Mouse (Mus musculus): ENCODE measurements around the gene Xpo6. TPM values are rescaled to one million over a fixed set of nuclear protein-coding genes. Genes with fewer than 3 reads are reported as not detected.

The Xpo6 gene
- total RNA-seq, 2 experiments from 2014 or later: 11.7 to 17.1 TPM

DNA sequence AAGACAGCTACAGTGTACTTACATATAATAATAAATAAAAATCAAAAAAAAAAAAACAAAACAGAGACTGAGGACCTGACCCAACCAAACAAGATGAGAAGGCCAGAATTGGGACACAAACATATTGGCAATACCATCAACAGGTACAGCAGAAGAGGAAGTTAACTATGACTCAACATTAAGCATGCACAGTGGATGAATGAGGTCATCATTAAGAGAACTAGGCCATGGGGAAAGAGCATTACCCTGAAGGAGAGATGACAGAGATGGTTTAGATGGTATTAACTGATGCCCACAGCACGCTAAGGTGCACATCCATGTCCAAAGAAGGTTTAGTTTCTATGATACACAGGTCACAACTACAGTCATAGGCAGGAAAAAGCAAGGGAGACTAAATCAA is 6.1 kb downstream of the Xpo6 start:
- no peak for DNase-seq

DNA sequence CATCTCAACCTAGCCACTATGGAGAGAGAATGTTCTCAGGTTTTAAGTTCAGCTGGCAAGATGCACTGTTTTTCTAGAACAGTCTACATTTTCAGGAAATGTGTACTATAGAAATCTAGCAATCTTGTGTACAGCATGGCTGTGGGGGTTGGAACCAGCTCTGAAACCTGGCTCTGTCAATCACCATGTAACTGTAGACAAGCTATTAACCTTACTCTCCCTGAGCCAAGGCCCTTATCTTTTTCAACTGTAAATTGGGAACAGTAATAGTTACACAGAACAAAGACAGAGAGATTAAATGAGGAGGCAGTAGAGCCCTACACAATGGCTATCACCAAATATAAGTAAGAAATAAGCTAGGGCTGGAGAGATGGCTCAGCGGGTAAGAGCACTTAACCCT is 8.8 kb downstream of the Xpo6 start:
- DNase-seq: no peak

DNA sequence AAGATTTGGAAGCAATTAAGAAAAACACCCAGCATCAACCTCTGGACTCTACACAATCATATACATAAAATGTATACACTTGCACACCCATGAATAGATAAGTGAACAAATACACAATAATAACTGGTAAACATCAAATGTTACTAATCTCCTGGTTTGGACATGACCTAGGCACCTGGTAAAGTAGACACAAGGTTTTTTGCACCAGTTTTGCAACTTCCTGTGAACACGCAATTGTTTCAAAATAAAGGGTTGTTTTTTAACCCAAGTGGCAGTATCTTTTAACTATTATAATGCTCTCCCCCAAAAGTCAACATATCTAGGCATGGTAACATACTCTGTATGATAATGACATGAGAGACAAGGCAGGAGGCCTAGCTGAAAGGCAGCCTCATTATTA is 10.8 kb downstream of the Xpo6 start:
- DNase-seq: no peak

DNA sequence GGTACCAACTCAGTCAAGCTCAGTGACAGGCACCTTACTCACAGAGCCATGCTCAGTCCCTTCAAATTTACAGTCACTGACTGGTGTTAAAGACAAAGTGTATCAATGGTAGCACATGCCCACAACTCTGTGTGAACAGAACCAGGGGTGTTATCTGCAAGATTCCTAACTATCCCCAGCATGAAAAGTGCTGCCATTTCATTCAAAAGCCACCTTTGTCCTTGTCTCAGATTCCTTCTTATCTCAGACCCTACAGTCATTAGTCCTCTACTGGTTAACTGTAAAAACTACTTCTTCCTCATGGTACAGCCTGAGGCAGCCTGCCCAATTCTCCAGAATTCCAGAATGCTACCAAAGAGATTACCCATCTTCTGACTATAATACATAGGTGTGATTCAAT is 14.3 kb downstream of the Xpo6 start:
- DNase-seq: no peak

DNA sequence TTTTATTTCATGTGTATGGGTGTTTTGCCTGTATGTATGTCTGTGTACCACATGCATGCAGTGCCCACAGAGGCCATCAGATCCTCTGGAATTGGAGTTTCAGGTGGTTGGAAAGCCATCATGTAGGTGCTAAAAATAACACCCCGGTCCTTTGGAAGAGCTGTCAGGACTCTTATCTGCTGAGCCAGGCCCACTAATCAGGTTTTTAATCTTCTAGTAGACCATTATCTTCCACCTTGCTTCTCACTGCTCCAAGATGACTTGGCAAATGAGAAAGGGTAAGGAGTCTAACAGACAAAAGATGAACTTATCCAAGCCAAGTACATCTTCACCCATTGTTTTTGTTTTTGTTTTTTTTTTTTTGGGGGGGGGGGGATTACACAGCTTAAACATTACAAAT is 16.7 kb downstream of the Xpo6 start:
- no peak for DNase-seq

DNA sequence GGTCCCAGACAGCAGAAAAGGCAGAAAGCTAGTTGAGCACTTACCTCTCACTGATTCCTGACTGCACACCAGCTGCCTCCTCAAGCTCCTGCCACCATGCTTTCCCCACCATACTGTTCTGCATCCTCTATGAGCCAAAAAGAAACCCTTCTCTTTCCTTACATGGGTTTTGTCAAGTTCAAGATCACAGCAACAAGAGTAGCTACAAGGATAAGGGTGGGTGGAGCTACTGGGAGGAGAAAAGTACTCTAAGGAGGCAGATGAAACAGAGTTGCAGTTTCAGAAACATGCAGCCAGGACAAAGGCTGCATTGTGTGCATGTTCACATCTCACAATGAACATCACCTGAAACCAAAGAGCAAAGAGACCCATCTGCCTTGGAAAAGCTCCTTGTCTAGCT is 18.8 kb downstream of the Xpo6 start:
- no peak for DNase-seq

DNA sequence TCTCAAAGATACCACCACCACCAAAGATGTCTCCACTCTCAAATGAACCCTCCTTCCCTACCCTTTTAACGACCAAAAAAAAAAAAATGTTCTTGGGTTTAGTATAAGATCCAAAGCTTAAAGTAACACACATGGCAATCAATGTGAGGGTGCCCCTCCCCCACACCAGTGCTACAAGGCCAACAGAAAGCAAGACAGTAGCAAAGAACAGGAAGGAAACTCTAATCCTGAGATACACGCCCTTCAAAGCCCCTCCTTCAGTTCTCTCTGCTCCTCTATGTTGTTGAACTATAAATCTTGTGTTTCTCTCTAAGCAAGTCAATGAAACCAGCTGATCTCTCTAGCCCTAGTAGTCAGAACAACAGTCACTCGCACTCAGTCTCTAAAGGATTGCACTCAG is 19.3 kb downstream of the Xpo6 start:
- DNase-seq: peak; percentile 30 to 33

DNA sequence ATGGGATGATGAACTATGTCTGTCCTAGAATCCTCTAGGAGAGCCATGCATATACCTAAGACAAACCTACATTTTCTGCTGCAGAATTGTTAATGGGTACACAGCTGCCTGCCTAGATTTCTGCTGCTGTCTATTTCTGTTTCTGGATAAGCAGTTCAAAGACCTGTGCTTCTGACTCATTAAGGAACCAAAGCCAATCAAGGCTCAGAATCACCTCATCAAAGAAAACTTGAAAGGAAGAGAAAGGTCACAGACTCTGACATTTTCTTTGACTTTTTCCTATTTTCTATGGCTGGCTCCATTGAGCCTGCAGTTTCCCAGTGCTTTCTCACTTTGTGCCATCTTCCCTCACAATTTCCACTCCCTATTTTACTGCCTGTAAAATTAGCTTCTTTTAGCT is 21.5 kb downstream of the Xpo6 start:
- DNase-seq: no peak

DNA sequence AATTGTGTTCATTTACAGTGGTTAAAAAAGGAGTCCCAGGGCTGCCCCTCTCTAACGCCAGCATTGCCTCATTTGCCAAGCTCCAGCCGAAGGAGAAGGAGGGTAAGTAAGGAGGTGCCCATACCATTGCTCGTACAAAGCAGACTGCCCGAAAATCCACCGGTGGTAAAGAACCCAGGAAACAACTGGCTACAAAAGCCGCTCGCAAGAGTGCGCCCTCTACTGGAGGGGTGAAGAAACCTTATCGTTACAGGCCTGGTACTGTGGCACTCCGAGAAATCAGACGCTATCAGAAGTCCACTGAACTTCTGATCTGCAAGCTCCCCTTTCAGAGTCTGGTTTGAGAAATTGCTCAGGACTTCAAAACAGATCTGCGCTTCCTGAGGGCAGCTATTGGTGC is 24.3 kb downstream of the Xpo6 start:
- DNase-seq: no peak

DNA sequence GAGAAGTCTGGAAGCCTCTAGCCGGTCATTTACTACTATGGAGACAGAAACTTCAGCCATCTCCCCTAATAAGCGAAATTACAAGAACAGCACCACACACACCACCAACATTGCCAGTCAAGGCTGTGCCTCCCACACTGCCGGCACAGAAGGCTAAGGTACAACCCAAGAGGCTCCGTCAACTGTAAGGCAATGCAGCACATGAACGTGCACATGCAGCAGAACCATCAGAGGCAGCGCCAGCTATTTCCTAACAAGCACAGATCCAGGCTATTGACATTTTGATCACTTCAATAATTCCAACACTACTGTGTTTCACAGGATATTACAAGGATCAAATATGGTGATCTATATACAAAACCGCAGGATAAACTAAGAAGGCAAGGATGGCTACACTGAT is 24.8 kb downstream of the Xpo6 start:
- DNase-seq: no peak

DNA sequence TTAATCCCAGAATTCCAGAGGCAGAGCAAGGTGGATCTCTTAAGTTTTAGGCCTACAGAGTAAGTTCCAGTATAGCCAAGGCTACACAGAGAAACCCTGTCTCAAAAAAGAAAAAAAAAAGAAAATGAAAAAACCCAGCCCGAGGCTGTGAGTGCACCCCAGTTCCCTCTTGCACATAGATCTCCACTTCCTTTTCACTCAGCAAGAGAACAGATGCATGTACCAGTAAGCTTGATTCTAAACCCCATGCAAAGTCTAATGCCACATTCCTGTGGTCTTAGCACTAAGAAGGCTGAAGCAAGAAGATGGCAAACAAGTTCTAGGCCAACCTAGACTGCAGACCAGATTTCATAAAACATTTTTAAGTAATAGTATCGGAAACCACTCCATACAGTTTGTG is 25.4 kb downstream of the Xpo6 start:
- no peak for DNase-seq

DNA sequence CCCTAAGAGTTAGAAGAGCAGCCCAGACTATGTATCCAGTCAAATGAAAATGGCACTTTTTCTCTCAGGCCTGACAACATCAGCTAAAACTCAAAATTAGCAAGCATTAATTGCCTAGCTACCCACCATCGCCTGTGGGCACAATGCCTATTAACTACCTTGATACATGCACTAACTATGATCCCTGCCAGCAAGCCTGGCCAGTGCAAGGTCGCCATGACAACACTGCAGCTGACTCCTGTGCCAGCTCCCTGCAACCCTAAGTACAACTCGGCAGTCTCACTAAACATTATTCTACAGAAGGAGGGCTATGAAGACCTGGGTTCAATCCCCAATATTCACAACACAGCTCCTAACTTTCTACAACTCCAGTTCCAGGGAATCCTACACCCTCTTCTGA is 28.3 kb downstream of the Xpo6 start:
- no peak for DNase-seq

DNA sequence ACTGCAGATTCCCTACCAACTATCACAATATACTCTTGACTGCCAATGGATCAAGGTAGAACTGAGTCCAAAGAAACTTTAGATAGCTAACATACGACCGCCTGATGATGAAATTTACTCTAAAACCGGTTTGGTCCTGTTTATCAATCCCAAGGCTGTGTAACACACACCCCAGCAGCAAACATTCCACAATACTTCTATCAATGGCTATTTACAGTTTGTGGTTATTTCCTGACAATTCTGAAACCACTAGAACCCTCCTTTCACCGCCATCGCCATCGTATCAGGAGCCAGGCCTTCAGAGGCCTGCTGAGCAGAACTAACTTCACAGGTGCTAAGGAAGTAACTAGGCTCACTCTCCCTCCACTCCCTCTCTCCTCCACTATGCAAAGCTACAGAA is 31.7 kb downstream of the Xpo6 start:
- DNase-seq: no peak

DNA sequence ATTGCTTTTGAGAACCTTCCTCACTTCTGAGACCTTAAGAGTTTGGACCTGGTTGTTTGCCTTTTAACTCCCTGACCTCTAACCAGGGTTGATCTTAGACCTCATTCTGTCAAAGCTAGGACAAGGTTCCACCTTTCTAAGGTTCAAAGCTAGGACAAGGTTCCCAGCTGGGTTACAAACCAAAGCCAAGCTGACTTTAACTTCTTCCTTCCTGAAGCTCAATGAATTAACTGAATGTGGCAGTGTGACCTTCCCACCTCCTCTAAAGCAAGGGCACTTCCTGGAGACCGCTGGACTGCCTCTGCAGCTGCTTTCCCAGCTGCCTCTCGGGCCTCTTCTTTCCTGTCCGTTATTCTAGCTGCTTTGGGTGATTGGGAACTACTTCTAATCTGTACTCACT is 32.9 kb downstream of the Xpo6 start:
- peak in 1 of 2 experiments; percentile 9 for DNase-seq

DNA sequence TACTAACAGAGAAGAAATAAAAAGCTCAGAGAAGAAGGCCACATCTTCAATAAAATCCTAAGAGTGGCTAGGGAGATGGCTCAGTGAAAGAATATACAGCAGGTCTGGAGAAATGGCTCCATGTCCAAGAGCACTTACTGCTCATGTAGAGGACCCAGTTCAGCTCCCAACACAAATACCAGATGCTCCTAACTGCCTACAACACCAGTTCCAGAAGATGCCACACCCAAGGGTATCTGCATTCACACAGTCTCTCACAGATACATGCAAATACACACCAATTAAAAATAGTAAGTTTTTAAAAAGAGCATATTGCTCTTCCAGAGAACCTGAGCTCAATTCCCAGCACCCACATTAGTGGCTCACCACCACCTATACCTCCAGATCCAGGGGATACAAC is 33.7 kb downstream of the Xpo6 start:
- no peak for DNase-seq

DNA sequence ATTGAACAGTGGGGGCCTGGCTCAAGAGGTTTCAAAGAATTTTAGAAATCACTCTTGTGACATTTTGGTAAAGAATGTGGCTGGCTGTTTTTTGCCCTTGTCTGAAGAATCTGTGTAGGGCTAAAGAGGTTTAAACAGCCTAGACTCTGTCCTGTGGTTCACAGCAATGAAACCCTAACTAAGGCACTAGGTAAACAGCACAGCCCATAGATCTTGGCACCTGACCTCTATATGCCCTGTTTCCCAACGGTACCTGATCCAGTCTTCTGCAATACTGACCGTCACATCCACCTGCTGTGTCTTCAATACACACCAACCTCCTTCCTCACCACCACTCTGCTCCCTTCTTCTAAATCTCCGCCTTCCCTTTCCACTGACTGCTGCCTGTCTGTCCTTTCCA is 42.1 kb downstream of the Xpo6 start:
- DNase-seq: no peak

DNA sequence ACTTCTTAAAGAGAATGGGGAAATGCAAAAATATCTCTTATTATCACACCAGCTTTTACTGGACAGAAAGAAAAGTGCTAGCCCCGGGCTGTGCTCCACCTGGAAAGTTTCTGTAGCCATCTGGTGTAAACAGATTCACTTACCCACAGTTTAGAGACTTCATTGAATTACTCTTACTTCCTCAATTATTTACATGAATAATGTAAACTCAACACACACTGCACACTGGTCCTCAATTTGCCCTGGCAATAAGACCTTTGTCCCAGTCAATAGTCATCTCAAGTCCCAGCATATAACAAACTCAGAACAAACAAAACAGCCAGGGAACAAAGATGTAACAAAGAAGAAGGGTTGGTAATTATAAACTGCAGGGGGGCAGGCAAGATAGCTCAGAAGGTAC is 44.6 kb downstream of the Xpo6 start:
- no peak for DNase-seq

DNA sequence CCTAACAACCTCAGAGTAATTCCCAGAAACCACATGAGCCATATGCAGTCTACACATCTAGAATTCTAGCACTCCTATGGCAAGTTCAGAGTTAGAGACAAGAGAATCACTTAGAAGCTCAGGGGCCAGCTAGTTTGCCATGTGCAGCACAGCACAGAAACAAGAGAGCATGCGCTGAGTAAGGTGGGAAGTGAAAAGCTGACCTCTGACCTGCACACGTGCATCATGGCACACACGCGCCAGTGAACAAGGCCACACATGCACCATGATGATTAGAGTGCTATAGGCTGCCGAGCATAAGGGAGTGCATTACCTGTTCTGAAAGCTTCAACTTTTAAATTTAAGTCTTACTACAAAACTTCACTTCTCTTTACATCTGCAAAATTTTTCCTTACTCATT is 45.6 kb downstream of the Xpo6 start:
- no peak for DNase-seq

DNA sequence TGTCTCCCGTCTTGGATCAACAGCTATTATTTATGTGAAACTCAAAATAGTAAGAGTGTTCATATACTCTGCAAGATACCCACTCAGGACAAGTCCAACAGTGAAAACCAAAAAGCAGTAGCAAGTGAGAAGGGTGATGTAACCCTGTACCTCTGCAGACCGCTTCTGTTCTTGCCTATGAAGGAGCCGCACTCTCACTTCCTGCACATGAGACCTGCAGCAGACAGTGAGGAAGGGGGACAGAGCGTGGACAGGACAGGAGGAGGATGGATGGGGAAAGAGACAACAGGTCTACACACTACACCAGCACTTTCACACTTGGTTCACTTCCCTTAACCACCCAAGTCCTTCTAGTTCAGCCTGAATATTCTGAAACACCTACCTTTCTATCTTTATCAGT is 48.0 kb downstream of the Xpo6 start:
- DNase-seq: no peak

DNA sequence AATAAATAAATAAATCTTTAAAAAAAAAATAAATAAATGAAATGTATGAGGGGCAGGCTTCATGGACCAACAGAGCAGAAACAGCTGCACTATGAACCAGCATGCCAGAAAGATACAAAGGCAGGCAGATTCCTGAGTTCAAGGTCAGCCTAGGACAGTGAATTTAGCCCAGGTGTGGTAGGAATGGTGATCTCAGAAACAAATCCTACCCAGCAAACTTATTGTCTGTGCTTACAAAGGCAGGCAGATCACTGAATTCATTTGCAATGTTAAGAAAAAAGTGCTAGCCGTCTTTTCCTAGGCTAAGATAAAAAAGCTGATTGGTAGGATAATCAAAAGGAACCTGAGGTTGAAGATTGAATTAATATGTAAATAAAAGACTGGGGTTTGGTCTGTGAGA is 54.1 kb downstream of the Xpo6 start:
- no peak for DNase-seq

DNA sequence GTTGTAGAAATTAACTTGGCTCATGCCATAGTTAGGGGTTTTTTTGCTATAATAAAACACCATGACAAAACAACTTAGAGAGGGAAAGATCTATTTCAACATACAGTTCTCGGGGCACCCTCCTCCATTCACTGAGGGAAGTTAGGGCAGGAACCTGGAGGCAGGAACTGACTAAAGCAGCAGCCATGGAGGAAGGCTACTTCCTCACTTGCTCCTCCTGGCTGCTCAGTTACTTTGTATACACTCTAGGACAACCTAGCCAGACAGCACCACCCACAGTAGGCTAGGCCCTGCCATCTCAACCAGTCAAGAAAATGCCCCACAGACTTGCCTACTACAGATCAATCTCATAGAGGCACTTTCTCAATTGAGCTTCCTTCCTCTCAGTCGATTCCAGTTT is 55.9 kb downstream of the Xpo6 start:
- DNase-seq: peak in 1 of 2 experiments; percentile 6

DNA sequence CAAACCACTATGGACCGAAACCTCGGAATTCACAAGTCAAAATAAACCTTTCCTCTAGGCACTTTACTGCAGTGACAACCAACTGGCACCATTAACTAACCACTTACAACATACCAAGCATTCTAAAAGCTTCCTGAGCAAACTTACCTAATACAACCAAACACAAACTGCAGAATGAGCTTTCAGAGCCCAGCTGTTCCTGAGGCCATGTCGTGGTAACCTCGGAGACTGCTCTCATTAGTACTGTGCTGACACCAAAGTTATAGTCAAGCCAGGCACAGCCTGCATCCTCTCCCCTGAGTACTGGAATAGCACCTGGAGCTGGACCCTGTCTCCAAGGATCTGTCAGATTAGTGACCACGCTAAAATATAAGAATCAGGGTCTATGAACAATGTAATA is 62.5 kb downstream of the Xpo6 start:
- no peak for DNase-seq

DNA sequence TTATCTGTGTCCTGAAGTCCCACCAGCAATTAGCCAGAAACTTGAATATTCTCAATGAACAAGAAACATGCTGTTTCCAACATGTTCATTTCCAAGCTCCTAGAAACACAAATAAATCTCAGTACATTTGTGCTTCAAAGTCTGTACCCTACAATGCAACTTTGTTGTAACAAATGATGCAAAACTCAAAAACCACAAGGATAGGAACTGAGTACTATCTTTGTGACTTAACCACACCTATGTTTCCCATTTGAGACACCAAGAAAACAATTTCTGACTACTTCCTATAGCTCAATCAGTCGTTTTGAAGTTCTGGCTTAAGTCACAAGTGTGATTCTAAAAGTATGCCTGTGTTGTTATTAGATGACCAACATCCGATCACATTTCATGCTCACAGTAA is 64.9 kb downstream of the Xpo6 start:
- no peak for DNase-seq

DNA sequence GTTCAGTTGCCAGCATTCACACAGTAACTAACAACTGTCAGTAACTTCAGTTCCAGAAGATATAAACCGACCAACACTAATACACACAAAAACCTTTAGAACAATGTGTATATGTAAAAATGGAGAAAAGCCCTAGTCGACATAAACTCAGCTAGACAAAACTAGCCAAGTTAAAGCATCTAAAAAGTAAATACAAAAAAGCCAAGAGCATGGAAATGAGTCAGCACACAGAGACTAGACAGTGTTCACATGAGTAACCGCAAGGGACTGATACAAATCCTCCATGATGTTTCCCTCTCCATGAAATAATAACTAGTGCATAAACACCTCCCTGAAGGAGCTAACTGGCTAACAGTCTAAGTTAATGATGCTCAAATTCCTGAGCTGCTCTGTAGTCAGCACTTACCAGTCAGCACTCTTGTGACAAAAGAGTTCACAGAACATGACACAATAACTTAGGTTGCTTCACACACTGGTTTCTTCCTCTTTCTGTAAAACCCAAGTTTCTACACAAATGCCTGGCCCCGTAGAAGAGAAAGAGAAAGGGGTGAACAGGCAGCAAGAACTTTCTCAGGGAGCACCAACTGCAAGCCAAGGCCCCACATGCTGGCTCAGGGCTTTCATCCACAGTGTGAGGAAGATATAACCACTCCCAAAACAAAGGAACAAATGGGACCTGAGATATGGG is 65.5 kb downstream of the Xpo6 start:
- DNase-seq: peak in 1 of 2 experiments; percentile 34

DNA sequence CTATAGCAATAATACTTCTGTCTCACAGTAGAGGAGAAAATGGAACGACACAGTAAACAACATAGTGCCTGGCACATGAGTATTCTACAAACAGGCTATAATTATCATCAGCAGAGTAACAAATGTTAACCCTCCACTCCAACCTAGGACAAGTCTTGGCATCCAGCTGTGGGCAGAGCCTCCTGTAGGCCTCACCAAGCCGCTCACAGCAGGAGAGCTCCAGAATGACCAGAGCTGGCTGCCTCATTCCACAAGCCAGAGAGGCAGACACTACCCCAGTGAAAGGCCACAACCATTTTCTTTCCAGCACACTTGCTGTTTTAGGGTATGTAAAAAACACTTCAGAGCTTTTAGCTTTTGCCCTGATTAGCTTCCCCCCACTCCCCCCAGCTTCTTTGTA is 72.6 kb downstream of the Xpo6 start:
- DNase-seq: peak in 1 of 2 experiments; percentile 21
